Mouse (Mus musculus): ENCODE measurements around the gene Gna13. TPM values are rescaled to one million over a fixed set of nuclear protein-coding genes. Genes with fewer than 3 reads are reported as not detected.

Gna13 gene
- total RNA-seq, 2 experiments from 2014 or later: 40.1 to 46.5 TPM

DNA sequence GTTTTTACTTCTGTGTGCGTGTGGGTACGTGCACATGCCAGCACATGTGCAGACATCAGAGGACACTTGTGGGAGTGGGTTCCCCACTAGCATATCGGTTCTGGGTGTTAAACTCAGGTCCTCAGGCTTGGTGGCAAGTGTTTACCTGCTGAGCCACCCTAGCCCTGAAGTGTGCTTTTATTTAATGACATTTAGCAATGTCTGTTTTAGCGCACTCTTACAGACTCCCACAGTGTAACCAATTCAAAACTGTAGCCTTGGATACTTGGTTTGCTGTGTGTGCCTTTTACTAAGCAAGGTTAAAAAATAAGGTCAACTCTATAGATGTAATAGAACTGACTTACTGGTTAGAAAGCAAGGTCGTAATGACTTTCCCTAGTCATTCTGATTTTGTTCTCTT is 3.2 kb downstream of the Gna13 start:
- no peak for ATAC-seq (replicated peaks; ENCODE audit: low FRiP score, poor library complexity, severe bottlenecking)

DNA sequence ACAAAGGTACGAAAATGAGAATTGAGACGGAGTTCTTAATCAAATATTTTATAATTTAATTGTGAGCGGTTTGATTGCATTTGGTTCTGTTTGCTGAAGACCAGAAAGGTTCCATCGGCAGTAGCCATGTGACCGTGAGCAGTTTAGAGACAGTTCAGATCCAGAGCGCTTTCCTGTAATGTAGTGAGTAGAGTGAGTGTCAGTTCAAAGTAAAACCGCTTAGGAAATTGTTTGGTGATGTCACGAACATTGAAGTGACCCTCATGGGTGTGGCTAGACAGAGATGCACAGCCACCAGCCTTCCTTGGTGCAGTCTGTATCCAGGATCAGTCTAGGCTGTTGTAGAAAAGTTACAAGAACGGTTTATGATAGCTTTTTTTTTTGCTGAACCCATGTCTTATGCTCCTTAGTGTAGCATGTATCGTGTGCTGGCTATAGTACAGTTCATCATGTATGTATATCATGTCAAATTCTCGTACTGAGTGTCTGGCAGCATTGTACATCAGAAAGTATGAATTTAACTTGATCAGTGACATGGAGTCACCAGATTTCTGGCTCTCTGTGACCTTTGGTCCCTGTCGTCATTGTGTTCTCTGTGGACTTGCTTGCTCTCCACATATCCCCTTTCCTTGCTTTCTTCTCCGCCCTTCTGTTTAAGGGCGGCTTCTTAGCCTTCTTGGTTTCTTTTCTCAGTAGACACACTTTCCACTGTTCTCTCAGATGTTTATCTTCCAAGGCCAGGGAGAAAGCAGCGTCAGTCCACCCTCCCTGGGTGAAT is 4.4 kb downstream of the Gna13 start:
- no peak for ATAC-seq (replicated peaks; ENCODE audit: low FRiP score, poor library complexity, severe bottlenecking)

DNA sequence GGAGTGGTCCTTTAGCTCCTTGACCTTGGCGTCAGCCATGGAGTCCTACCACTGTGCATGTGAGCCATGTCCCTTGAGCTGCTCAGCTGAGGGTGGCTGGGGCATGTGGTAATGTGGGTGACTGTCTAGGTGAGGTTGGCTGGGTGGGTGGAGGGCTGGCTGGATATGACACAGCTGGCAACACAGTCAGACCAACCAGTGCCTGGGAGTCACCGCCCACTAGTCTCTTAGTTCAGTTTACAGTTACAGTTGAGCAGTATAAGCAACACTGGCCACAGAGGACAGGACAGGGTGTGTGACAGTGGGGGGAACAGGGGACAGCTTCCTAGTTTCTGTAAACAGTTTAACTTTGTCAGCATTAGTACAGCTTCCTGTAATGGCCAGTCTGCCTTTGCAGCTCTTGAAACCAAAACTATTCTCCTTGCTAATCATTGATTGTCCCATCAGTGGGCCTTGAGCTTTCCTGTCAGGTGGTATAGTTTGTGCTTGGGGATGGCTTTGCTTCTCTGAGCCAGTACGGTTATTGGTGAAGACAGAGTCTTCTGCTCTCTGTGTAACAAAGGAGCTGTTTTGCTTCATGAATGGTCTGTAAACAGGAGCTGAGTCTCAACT is 6.5 kb downstream of the Gna13 start:
- ATAC-seq (replicated peaks; ENCODE audit: low FRiP score, poor library complexity, severe bottlenecking): no peak

GRCm38 (mm10) chr11:109375412-109375811 is 12.8 kb downstream of the Gna13 start:
- ATAC-seq (replicated peaks; ENCODE audit: low FRiP score, poor library complexity, severe bottlenecking): no peak

GRCm38 (mm10) chr11:109376484-109377143 is 14.0 kb downstream of the Gna13 start:
- ATAC-seq (replicated peaks; ENCODE audit: low FRiP score, poor library complexity, severe bottlenecking): peak; percentile 36; the same call in 1 of the 2 replicates

DNA sequence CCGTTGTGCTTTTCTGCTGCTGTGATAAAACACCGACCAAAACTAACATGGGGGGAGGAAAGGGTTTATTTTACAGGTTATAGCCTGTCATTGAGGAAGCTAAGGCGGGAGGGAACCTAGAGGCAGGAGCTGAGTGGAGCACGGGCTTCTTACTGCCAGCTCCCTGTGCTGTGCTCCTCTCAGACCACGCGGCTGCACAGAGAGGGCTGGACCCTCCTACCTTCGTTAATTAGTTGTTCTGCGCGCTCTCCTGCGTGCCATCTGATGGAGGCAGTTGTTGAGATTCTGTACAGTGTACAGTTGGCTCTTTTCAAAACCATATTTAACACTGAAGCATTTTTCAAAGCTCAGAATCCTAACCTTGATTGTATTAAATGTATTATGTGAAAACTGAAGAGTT is 14.8 kb downstream of the Gna13 start:
- ATAC-seq (replicated peaks; ENCODE audit: low FRiP score, poor library complexity, severe bottlenecking): no peak

- ATAC-seq (replicated peaks; ENCODE audit: low FRiP score, poor library complexity, severe bottlenecking): no peak
Measured at GRCm38 (mm10) chr11:109378051-109378450, 15.4 kb downstream of the Gna13 start.

DNA sequence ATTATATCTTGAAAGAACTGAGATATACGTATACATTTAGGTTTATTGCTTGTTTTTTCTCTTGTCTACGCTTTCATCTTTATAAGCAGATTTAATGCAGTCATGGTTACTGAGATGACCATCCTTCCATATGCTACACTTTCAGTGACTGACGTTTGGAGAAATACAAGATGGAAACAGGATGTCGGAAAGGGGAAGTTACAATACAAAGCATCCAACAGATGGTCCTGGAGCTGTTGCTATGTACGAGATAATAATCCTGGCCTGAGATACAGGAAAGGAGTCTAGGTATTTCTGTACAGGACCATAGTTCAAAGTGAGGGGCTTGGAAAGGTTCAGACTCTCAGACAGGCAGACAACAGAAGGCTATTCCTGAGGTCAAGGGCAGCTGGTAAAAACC is 18.0 kb downstream of the Gna13 start:
- ATAC-seq (replicated peaks; ENCODE audit: low FRiP score, poor library complexity, severe bottlenecking): no peak

DNA sequence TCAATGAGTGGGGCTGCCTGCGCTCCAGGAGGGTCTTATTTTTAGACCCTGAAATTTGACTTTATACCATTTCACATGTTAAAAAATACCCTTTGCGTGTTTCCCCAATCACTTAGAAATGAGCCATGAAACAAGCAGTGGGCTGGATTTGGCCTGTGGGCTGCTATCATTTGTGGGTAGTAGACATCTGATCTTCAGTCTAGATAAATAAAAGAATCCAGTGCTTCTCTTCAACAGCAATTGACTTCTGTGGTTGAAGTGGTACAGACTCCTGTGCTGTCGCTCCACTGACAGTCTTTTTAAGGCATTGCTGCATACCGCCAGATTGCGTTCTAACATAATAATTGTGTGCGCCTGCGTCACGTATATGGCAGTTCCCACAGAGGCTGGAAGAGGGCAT is 22.7 kb downstream of the Gna13 start:
- ATAC-seq (replicated peaks; ENCODE audit: low FRiP score, poor library complexity, severe bottlenecking): no peak

DNA sequence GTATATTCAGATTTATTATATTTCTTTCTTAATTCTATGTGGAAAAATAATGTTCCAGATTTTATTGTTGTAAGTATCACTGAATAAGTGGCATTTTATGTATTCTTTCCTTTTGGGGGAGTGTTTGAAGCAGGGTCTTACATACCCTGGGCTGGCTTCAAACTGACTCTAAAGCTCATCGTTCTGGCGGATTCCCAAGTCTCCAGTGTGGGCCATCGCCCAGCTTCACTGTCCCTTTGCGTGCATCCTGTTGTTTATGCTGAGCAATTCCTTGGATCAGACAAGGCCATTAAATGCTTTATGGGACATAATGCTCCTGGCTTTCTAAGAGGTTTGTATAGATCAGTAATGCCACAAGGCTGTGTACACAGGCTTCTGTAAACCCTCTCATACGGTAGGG is 26.4 kb downstream of the Gna13 start:
- ATAC-seq (replicated peaks; ENCODE audit: low FRiP score, poor library complexity, severe bottlenecking): no peak

DNA sequence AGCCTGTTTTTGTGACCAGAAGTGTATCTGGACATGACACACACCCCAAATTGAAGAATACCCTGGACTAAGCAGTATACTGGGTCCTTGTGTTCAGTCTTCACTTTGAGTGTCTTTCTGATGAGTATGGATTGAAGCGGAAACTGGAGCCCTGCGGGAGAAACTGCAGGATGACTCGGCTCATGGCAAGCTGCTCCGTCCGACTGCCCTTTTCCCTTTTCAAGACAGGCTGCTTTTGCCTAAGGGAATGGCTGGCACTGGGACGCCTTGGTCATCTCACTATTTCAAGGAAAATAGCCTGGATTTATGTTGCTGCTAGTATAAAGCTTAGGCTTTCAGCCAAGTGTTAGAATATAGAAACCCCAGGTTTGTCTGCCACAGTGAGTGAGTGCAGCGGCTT is 28.6 kb downstream of the Gna13 start:
- no peak for ATAC-seq (replicated peaks; ENCODE audit: low FRiP score, poor library complexity, severe bottlenecking)

GRCm38 (mm10) chr11:109391760-109392159 is 29.1 kb downstream of the Gna13 start:
- ATAC-seq (replicated peaks; ENCODE audit: low FRiP score, poor library complexity, severe bottlenecking): no peak

GRCm38 (mm10) chr11:109392601-109393000 is 30.0 kb downstream of the Gna13 start:
- ATAC-seq (replicated peaks; ENCODE audit: low FRiP score, poor library complexity, severe bottlenecking): no peak

DNA sequence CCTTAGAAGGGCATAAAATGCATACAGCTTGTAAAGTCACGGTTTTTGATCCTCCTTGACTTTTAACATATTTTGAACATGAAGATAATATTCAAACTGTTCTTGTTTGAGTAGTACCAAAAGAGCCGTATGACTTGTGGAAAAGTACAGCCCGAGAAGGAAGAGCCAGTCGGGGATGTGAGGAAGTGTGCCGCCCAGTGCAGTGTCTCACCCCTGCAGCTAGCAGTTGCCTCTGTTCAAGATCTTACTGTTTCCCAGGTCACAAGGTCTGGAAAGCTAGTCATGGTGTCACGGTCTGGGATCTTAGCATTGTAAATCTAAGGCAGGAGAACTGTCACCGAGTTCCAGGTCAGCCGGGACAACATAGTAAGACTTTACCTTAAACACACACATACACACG is 32.1 kb downstream of the Gna13 start:
- ATAC-seq (replicated peaks; ENCODE audit: low FRiP score, poor library complexity, severe bottlenecking): no peak

GRCm38 (mm10) chr11:109395291-109395690 is 32.7 kb downstream of the Gna13 start:
- ATAC-seq (replicated peaks; ENCODE audit: low FRiP score, poor library complexity, severe bottlenecking): no peak

DNA sequence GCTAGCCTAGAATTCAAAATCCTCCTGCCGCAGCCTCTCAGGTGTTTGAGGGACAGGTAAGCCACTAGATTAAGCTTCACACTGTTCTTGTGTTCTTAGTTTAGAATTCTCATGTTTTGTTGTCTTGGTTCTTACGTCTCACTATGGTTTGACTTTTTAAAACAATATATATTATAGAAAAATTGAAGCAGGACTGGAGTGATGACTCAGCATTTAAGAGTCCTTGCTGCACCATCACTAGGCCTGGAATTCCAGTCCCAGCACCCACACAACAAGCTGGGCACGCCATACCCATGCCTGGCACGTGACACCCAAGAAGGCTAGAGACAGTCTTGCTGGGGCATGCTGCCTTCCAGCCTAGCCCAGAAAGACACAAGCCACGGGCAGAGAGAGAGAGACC is 43.8 kb downstream of the Gna13 start:
- no peak for ATAC-seq (replicated peaks; ENCODE audit: low FRiP score, poor library complexity, severe bottlenecking)

DNA sequence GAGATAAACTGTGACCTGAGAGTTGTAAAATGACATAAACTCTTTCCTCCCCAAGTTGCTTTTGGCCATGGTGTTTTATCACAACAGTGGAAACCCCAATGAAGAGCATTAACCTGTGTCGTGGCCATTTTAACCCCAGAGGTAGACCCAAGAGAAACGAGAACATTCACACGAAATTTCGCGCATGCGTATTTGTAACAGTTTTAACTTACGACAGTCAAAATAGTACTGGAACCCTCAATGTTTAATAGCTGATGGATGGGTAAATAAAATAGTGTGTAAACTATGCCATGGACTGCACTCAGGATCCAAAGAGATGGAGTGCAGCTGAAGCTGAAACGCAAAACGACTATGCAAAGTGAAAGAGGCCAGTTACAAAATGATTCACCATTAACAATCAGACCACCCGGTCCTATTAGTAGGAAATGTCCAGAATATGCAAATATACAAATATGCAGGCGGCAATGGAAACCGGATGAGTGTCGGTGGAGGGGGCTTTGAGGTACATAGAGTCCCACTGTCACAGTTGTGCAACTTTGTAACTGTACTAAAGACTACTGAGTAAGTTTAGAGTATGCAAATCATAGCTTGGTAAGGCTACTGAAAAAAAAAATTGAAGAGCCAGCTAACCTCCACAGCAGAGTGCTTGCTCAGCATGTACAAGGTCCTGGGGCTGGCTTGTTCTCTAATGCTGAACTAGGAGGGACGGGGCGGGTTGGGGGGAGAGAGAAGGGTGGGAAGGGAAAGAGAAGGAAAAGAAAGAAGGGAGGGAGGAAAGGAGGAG is 47.8 kb downstream of the Gna13 start:
- no peak for ATAC-seq (replicated peaks; ENCODE audit: low FRiP score, poor library complexity, severe bottlenecking)

DNA sequence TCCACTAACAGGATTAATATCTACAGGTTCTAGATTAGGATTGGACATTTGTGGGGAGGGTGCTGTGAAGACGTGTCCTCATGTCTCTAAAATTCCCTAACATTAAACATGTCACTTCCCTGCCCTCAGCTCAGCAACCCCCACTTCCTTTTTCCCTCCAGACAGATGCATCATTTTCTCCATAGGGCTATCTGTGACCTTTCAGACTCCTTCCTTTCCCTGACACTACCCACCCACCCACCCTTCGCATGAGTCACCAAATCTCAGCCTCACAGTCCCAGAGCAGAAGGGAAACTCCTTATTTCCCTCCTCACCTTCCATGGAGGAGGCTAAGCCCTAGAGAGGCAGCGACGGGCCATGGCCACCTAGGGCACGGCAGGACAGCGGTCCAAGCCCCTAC is 51.0 kb downstream of the Gna13 start, which contains the start of gene 9930022D16Rik:
TSS of gene 9930022D16Rik (plus strand) at position 301 of the 400 bp plus-strand sequence.
- no peak for ATAC-seq (replicated peaks; ENCODE audit: low FRiP score, poor library complexity, severe bottlenecking)

DNA sequence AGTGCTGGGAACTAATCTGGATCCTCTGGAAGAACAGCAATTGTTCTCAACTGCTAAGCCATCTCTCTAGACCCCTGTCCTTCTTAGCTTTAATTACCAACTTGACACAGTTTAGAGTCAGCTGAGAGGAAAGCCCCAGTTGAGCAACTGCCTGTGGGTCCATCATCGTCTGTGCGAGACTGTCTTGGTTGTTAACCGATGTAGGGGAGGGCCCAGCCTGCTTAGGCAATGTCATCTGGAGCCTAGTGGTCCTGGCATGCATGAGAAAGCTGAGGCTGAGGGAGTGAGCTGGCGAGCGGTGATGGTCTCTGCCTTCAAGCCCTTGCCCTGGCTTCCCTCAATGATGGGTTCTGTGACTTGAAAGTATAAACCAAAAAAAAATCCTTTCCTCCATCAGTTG is 52.2 kb downstream of the Gna13 start:
- ATAC-seq (replicated peaks; ENCODE audit: low FRiP score, poor library complexity, severe bottlenecking): no peak

DNA sequence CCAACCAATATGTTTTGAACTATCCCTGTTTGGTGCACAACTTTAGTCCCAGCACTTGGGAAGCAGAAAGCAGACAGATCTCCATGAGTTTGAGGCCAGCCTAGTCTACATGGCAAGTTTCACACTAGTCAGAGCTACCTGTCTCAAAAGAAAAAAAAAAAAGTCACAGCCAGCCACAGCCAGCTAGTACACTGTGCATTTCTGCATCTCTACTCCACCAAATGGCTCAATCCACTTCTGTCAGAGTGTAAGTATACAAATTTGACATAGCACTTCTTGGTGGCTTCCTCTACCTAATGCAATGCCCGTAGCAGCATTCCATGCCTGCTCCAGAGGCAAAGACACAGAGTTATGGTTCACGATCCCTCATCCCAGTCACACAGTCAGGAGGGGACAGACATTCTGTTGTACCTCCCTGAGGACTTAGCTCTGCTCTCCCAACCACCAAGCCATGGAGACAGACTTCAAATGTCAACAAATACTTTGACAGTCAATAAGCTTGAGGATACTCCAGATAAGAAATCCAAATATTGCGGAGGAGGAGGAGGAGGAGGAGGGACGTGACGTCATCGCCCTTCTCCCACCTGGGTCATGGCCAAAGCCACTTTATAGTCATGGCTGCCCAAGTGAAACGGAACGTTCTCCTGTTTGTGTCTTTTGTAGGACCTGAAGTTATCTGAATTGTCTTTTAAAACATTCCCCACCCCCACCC is 54.2 kb downstream of the Gna13 start:
- ATAC-seq (replicated peaks; ENCODE audit: low FRiP score, poor library complexity, severe bottlenecking): no peak

Data from erythroid progenitor cell, adult 5-6 weeks (primary cell).